Mouse (Mus musculus) kidney, postnatal 14 days (tissue): Measurements from ENCODE around the gene Phldb1.

Source experiments
- DNase-seq: peaks from one replicate; pipeline ENCODE4 v3.0.0; 2022; ENCODE audit warnings: mixed read lengths

Phldb1 gene

DNA sequence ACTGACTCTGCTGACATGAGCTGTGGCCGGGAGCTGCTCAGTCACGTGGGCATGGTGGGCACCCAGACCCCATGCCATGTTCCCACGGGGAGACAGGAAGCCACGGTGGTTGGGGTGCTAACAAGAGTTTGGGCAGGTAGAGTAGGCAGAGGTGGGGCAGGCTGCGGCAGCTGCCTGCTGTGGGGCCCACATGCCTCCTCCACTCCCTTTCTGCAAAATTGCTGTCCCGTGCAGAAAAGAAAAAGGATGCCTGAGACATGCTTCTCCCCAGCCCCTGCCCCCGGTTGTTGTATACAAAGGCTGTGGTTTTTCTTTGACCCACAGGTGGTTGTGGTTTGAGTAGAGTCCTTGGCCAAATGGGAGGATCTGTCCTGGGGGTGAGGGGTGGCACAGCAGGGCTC lies 86.1 kb downstream of the Phldb1 start:
- DNase-seq = no peak

DNA sequence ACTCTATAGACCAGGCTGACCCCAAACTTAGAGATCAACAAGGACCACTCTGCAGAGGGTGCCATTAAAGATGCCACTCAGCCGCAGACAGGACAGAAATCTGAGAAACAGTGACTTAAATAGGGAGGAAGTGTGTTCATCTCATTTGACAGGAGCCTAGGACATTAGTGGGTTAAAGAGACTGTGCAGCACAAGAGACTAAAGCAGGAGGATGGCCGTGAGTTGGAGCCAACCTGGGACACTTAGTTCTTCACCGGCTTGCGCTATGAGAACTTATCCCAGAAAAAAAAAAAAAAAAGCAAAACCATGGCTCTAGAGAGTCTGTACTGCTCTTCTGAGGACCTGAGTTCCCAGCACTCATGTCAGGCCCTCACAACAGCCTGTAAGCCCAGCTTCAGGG lies 87.3 kb downstream of the Phldb1 start:
- no peak for DNase-seq

DNA sequence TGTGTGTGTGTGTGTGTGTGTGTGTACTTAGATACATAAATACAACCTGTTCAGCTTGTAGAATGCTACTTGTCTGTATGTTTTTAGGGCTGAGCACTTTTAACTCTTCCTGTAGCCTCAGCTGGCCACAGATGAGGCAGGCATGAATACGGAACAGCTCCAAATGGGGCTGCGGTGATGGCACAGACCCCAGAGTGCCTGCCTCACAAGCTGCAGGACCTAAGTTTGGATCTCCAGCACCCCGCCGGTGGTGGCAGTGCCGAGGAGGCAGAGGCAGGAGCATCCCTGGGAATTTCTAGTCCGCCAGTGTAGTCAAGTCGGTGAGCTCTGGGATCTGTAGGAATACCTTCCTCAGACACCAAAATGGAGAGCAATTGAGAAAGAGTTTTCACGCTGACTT lies 88.0 kb downstream of the Phldb1 start:
- DNase-seq = no peak

- DNase-seq = no peak
Observed at GRCm38 (mm10) chr9:44646366-44646765, 88.6 kb downstream of the Phldb1 start.

GRCm38 (mm10) chr9:44645924-44646323 lies 89.1 kb downstream of the Phldb1 start:
- DNase-seq = peak; percentile 30

GRCm38 (mm10) chr9:44645481-44645880 lies 89.5 kb downstream of the Phldb1 start:
- DNase-seq = peak; percentile 75

DNA sequence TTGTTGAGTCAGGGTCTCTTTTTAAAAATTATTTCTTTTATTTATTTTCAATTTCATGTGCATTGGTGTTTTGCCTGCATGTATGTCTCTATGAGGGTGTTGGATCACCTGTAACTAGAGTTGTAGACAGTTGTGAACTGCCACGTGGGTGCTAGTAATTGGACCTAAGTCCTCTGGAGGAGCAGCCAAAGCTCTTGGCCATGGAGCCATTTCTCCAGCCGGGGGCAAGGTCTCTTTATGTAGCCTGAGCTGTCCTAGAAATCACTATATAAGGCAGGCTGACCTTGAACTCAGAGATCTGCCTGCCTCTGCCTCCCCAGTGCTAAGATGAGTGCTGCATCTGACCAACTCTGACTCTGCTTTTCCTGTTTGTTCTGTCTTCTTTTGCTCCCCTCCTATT lies 90.8 kb downstream of the Phldb1 start:
- DNase-seq = no peak

GRCm38 (mm10) chr9:44643103-44643502 lies 91.9 kb downstream of the Phldb1 start:
- DNase-seq = no peak

GRCm38 (mm10) chr9:44641616-44642015 lies 93.4 kb downstream of the Phldb1 start:
- DNase-seq = no peak

- no peak for DNase-seq
Observed at GRCm38 (mm10) chr9:44640646-44641357, 94.2 kb downstream of the Phldb1 start.

DNA sequence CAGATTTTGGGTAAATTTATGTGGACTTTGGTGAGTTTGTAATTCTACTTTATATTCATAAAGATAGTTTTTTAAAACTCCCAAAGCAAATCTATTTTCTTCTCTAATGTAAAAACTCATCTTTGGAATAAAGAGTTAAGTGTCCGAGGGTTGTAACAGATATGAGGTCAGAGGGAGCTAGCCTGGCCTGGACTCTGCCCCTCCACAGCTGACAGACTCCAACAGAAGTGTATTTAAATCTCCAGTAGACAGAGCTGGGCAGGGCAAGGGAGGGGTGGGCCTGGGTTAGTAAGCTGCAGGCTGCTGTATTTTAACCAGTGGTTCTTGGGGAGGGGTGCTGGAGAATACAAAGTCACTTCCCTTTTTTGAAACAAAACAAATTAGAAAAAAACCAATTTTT lies 95.0 kb downstream of the Phldb1 start:
- DNase-seq = peak; percentile 34

DNA sequence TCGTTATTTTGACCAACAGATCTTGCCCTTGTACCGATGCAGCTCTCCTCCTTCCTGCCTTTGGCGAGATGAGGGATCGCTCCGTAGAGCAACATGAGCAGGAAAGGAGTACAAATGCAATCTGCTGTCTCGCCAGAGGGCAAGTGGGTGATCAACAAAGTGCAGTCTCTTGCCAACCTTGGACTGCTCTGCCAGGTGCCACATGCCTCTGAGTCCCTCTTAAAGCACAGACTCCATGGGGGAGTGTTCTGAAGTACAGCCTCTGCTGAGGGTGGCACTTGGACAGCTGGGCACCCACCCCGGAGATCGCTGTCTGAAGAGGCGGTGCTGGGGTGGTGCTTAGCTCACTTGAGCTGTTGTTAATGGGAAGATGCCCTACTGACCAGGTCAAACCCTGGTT lies 96.3 kb downstream of the Phldb1 start:
- DNase-seq = peak; percentile 37

DNA sequence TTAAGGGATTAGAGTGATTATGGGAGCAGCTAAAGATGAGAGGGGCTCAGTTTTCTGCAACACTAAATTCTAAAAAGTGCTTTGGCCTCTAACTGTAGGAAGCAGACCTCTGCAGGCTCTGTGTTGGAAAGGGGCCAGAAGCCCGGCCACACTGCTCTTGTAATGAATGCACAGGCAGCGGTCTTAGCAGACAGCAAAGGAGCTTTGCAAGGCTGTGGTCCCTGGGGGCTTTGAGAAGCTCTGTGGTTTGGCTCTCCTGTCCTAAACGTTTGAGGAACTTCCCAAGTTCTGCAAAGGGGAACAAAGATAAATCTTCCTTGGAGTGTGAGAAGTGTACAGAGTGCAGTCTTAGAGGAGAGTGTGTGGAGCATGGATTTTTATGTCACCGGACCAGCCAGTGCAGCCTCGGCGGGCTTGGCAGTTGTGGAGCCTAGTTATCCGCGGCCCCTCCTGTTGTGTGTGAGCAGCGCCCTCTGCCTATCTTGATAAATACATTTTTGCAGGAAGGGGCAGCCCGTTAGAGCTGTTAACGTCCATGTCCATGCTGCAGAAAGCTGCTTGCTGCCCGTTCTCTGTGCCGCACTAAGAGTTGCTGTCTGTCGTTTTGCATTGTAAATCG lies 97.3 kb downstream of the Phldb1 start:
- DNase-seq = peak; percentile 72
